Mouse (Mus musculus) lung, adult 2 months (tissue): ENCODE results near the gene Idua. TPM values are rescaled to one million over a fixed set of nuclear protein-coding genes. Genes with fewer than 3 reads are reported as not detected.
"Not testable (repeated sequence)": the region's sequence is repeated elsewhere in the genome, so short reads cannot be mapped to it uniquely, and the experiment has no call there.

ENCODE experiments used
- DNase-seq: peaks from one replicate; pipeline ENCODE4 v3.0.0; 2022
- H3K4me1 ChIP-seq: fragments of 200-500 bp; 2 replicates; pipeline ENCODE4 v1.6.1; 2011; ENCODE audit warnings: low read length; ENCODE audit not compliant: control insufficient read depth, insufficient read depth
- H3K4me3 ChIP-seq: fragments of 200-500 bp; replicated peaks from 2 replicates; pipeline ENCODE3; 2011; ENCODE audit warnings: low read depth, mild to moderate bottlenecking, control low read depth, low read length; ENCODE audit errors: extremely low read depth
- CTCF ChIP-seq: fragments of 200-500 bp; IDR thresholded peaks from 2 replicates; pipeline ENCODE4 v1.5.1; 2011; ENCODE audit warnings: mild to moderate bottlenecking, low read length, control low read depth; ENCODE audit not compliant: insufficient read depth
- POLR2A ChIP-seq: fragments of 200-500 bp; IDR thresholded peaks from 2 replicates; pipeline ENCODE4 v1.6.1; 2011; ENCODE audit warnings: low read depth, mild to moderate bottlenecking, control low read depth, low read length, borderline replicate concordance; ENCODE audit errors: extremely low read depth
- WGBS: fragments of 180-500 bp; shearing (Covaris S2); methylation state at CpG from one replicate; pipeline ENCODE4 v1.1.7; 2018; 5-methylcytosine and 5-hydroxymethylcytosine counted together
- polyA plus RNA-seq: library from polyadenylated mRNA; depleted of rRNA; stranded (reverse); fragments of >200 nt; gene quantifications from 2 replicates; pipeline ENCODE4 v1.2.3, GENCODE M21; 2012; rRNA removed

Idua gene
- 28.4 and 34.5 TPM in 2 replicates for polyA plus RNA-seq

DNA sequence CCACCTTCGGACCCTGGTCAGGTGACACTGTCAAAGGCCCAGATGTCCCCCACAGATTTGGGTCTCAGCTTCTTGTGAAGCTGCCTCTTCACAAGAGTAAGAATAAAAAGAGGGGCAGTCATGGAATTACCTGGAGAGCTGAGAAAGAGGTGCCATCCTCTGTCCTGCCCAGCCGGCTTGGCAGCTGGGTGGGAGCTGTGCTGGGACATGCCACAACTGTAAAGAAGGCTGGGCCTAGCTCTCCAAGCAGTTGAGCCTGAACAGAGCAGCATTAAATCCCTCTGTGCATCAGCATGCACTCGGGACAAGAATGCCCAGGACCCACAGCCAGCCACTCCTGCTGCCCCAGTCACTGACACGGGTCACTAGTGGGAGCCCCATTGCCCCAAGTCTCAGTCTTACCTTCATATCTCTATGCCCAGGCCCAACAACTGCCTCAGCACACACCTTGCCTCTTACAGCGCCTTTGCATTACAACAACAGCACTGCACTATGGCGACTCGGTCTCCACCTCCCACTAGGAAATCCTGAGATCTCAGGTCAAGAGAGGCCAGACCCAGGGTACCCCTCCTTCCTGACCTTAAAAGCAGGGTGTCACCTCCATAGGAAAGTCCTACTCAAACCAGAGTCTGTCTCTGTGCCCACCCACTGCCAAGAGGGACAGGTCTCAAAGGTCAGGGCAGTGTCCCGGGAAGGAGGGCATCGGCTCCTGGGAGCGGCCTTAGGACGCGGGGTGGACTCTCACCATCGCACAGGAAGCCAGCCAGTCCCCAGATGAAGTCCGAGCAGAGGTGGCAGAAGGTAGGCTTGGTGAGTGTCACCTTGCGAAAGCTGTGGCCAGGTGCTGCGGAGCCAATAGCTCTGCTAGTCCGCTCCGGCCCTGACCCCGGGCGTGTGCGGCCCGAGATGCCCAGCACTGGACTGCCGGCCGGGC is at the start of gene Idua:
Idua (plus strand) TSS at position 634 of the 934 bp plus-strand sequence.
- peak within 1 kb of the TSS; percentile 72 for H3K4me3 ChIP-seq
- WGBS: 10% methylated on average over 24 of the region's 24 CpGs
- no peak for DNase-seq
- TF ChIP-seq CTCF (no peak), POLR2A (no peak)
- 0 out of 2 replicates have a peak, but pooled peaks cover 6% of the 10 kb centered on the region for H3K4me1 ChIP-seq

GRCm38 (mm10) chr5:108610426-108610825 is 49.7 kb upstream of the Idua start:
- TF ChIP-seq CTCF (no peak), POLR2A (no peak)
- Histone ChIP-seq H3K4me3 (no peak overlapping the region), H3K4me1 (no peaks in the 10 kb centered on the region)
- WGBS: 97% methylated on average over 1 of the region's 1 CpGs
- no peak for DNase-seq

DNA sequence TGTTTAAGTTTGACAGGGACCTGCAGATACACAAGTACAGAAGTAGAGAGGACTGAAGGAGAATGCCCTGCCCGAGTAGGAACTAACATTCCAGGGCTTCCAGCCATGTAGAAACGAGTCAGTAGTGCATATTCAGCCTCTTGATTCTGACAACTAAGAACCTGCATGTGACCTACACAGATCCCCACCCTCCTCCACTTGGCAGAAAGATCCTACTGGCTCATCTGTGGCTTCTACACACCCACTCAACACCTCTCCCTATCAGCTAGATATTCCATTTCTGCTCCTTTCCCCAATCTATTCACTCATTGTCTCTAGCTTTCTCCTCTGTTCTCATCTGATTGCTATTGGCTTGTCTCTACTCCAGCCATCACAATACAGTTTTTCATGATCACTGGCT is 38.3 kb upstream of the Idua start:
- Histone ChIP-seq H3K4me3 (no peak overlapping the region), H3K4me1 (peaks cover 4% of the 10 kb centered on the region)
- no peak for DNase-seq
- WGBS: 55% methylated on average over 2 of the region's 2 CpGs
- TF ChIP-seq POLR2A (no peak), CTCF (no peak)

- Histone ChIP-seq H3K4me3 (no peak overlapping the region), H3K4me1 (peaks cover 13% of the 10 kb centered on the region)
- TF ChIP-seq CTCF: no peak
- TF ChIP-seq POLR2A: no peak
- 79% methylated on average over 4 of the region's 4 CpGs for WGBS
- no peak for DNase-seq
These were observed 34.0 kb upstream of the Idua start for GRCm38 (mm10) chr5:108626050-108626660.

DNA sequence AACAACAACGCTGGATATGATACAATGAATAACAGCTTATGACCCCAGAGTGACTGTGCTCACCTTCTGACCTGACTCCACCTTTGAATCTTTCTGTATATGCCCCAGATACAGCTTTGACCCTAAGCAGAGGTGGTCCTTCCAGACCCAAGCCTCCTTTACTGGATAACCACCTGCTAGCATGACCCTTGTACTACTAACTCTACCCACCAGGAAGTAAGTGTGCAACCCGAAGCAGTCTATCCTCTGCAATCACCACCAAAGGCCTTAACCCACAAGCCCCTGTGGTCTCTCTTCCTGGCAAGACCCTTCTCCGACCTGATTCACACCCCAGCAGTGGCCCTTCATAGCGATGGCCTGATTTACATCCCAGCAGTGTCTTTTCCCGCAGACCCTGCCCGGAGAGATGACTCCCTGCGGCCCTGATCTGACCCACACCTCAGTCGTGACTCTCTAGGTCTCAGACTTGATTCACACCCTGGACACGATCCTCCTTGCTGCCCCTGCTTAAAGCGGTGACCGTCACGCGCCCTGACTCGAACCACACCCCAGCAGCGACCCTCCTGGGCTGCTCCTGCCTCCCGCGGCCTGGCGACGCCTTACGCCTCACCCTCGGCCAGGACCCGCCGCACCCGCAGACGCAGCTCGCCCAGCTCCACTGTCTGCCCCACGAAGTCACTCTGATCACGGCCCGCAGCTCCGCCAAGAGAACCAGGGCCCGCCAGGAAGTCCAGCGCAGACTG is 31.1 kb upstream of the Idua start:
- Histone ChIP-seq H3K4me1 (peaks cover 8% of the 10 kb centered on the region), H3K4me3 (peak overlapping the region; percentile 98)
- DNase-seq: no peak
- 1% methylated on average over 32 of the region's 32 CpGs for WGBS
- TF ChIP-seq POLR2A: no peak
- no peak for TF ChIP-seq CTCF

DNA sequence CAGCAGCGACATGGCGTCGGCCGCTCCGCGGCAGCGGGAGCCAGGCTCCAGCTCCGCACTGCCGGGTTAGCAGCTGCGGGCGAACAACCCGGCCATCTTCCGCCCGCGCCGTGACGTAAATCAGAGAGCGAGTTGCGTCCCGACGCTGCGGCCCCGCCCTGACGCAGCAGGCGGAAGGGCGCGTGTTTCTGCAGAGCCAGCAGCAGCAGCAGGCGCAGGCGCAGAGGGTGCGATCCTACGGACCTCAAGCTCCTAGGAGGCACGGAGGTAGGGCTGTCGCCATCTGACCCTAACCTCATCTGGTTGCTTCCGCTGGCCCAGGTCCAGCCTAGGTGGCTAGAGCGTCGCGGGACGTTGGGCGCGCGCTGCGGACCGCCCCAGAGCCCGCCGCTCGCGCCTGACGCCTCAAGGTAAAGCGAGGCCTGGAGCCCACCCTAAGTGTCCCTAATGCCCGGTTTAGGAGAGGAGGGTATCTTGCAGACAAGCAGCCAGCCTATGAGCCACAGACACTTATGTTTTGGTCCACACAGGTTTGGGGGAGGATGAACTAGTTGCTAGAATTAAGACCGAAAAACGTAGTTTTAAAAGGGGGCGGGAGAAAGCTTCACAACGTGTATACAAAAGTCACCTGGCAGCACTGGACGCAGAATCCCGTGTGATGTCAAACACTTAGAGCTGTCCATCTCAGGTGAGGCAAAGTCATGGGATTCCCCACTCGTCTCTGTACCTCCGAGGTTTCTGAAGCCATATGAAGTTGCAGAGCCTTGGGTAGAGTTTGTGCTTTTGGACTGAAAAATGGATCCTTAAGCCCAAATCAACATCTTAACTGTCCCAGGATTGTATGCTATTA is 30.3 kb upstream of the Idua start, which contains the start of the genes Gak and Tmem175:
Gak (minus strand) TSS at position 122 of the 850 bp plus-strand sequence.
Tmem175 (plus strand) TSS at position 137 of the 850 bp plus-strand sequence.
- DNase-seq: peak; percentile 91
- peak within 1 kb of the TSS; percentile 98 for H3K4me3 ChIP-seq
- WGBS: under 1% methylated on average over 58 of the region's 58 CpGs
- TF ChIP-seq POLR2A: peak; percentile 94
- no peak for TF ChIP-seq CTCF
- peaks cover 8% of the 10 kb centered on the region for H3K4me1 ChIP-seq

DNA sequence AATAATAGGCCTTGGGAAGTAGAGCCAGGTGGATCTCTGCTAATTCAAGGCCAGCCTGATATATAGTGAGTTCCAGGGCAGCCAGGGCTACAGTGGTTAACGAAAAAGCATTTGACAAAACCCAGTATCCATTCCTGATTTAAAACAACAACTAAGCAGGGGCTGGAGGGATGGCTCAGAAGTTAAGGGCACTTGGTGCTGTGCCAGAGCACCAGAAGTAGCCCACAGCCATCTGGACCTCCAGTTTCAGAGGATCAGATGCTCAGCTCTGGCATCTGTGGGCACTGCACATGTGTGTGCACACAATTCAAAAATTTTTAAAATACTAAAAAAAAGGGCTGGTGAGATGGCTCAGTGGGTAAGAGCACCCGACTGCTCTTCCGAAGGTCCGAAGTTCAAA is 26.5 kb upstream of the Idua start:
- TF ChIP-seq POLR2A (no peak), CTCF (no peak)
- Histone ChIP-seq H3K4me3 (no peak overlapping the region), H3K4me1 (peaks cover 1% of the 10 kb centered on the region; the same call in 1 of the 2 replicates)
- DNase-seq: no peak
- 92% methylated on average over 4 of the region's 4 CpGs for WGBS

DNA sequence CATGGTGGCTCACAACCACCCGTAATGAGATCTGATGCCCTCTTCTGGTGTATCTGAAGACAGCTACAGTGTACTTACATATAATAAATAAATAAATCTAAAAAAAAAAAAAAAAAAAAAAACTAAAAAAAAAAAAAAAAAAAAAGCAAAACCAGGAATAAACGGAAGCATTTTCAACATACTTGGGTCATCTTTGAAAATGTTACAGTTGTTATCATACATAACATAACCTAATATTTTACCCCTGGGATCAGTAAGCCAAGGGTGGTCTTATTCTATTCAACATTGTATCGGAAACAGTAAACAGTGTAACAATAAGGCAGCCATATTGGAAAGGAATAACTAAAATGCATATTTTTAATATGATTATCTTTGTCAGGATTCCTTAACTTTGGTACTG is 26.0 kb upstream of the Idua start:
- 72% methylated on average over 3 of the region's 3 CpGs for WGBS
- DNase-seq, H3K4me3 ChIP-seq, H3K4me1 ChIP-seq: not testable (repeated sequence)
